Mouse (Mus musculus): ENCODE results near the gene Kng1. TPM values are rescaled to one million over a fixed set of nuclear protein-coding genes. Genes with fewer than 3 reads are reported as not detected.
"Not testable (repeated sequence)": the region's sequence is repeated elsewhere in the genome, so short reads cannot be mapped to it uniquely, and the experiment has no call there.

Kng1 gene
- total and polyA plus RNA-seq, 2 experiments from 2014 or later, result not detected

DNA sequence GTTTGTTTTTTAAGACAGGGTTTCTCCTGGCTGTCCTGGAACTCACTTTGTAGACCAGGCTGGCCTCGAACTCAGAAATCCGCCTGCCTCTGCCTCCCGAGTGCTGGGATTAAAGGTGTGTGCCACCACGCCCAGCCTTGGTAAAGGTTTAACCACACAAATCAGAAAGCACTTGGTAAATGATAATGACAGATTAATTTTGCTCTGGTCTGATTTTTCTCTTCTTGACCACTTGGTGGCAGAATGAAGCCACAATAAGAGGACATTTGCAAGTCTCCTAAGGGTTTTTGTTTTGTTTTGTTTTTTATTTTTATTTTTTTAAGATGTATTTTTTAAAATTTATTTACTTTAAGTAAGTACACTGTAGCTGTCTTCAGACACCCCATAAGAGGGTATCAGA lies 30.0 kb downstream of the Kng1 start:
- ATAC-seq; H3K4me3 ChIP-seq (ENCODE audit: low read depth, low read length); H3K9me3 ChIP-seq (ENCODE audit: low read length); H3K27ac ChIP-seq (ENCODE audit: low read depth, low read length); H3K4me1 ChIP-seq (ENCODE audit: insufficient read depth); DNase-seq; H3K9ac ChIP-seq; H3K27me3 ChIP-seq (ENCODE audit: insufficient read depth, low read length); H3K4me2 ChIP-seq (ENCODE audit: low read depth); H3K36me3 ChIP-seq (ENCODE audit: insufficient read depth): not testable (repeated sequence)
- WGBS, result 45% methylated on average over 4 of the region's 4 CpGs
- TF ChIP-seq CTCF (IDR thresholded peaks at IDR 0.05; ENCODE audit: low read depth), result peak; percentile 61

GRCm38 (mm10) chr16:23088491-23088890 lies 30.8 kb downstream of the Kng1 start:
- not testable (repeated sequence) for H3K9me3 ChIP-seq (ENCODE audit: low read length); H3K27me3 ChIP-seq (ENCODE audit: insufficient read depth, low read length); H3K27ac ChIP-seq (ENCODE audit: low read depth, low read length); H3K4me3 ChIP-seq (ENCODE audit: low read depth, low read length); H3K9ac ChIP-seq; ATAC-seq; DNase-seq; H3K36me3 ChIP-seq (ENCODE audit: insufficient read depth); H3K4me2 ChIP-seq (ENCODE audit: low read depth); H3K4me1 ChIP-seq (ENCODE audit: insufficient read depth)
- WGBS, result 91% methylated on average over 1 of the region's 1 CpGs
- TF ChIP-seq CTCF (IDR thresholded peaks at IDR 0.05; ENCODE audit: low read depth), result 0 out of 2 replicates have a peak, but pooled peaks have one; percentile 2

DNA sequence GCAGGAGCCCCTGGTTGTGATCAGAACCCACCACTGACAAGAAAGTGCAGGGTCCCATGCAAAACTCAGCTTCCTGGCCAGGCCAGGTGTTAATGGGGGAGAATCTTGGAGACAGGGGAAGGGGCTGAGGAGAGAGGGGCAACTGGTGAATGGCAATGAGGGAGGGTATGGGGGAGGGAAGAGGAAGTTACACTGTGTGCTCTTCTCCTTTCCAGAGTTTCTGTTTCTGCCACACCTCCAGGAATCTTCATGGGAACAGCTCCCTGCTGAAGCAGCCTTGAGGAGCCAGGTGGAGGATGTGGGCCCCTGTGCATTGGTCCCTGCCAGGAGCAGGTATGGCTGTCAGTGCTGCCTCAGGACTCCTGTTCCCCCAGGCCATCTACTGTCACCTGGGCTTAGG lies 33.7 kb downstream of the Kng1 start:
- ATAC-seq; H3K9me3 ChIP-seq (ENCODE audit: low read length); H3K4me3 ChIP-seq (ENCODE audit: low read depth, low read length); H3K9ac ChIP-seq; H3K27me3 ChIP-seq (ENCODE audit: insufficient read depth, low read length); DNase-seq; H3K4me1 ChIP-seq (ENCODE audit: insufficient read depth); H3K27ac ChIP-seq (ENCODE audit: low read depth, low read length); H3K4me2 ChIP-seq (ENCODE audit: low read depth); H3K36me3 ChIP-seq (ENCODE audit: insufficient read depth): not testable (repeated sequence)

DNA sequence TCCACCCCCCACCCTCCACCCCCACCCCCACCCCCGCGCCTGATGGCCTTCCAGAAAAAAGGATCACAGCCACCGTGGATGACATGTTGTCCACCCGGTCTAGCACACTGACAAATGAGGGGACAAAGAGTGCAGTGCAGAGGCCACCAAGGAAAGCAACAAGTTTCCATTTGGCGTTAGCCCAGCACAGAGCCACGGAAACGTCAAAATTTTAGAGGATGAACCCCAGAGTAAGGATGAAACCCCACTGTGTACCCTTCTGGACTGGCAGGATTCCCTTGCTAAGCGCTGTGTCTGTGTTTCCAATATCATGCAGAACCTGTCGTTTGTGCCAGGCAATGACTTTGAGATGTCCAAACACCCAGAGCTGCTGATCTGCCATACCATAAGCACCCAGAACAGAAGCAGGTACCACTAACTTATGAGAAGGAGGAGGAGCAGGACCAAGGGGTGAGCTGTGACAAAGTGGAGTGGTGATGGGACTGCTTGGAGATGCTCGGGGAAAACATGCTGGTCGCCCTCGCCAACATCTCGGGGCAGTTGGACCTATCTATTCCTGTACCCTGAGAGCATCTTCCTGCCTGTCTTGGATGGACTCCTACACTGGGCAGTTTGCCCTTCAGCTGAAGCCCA lies 35.8 kb downstream of the Kng1 start:
- no peak for TF ChIP-seq CTCF (IDR thresholded peaks at IDR 0.05; ENCODE audit: low read depth)

GRCm38 (mm10) chr16:23094136-23094535 lies 36.5 kb downstream of the Kng1 start:
- H3K4me2 ChIP-seq (ENCODE audit: low read depth), result no peak overlapping the region
- DNase-seq (no peak), ATAC-seq (no peak)
- no peak overlapping the region for H3K9ac ChIP-seq
- H3K4me1 ChIP-seq (ENCODE audit: insufficient read depth), result 0 out of 2 replicates have a peak, but pooled peaks cover 2% of the 10 kb centered on the region
- H3K9me3 ChIP-seq (ENCODE audit: low read length), result no peaks in the 10 kb centered on the region
- TF ChIP-seq CTCF (IDR thresholded peaks at IDR 0.05; ENCODE audit: low read depth), result no peak
- H3K27me3 ChIP-seq (ENCODE audit: insufficient read depth, low read length), result no peaks in the 10 kb centered on the region
- 90% methylated on average over 6 of the region's 6 CpGs for WGBS
- no peaks in the 10 kb centered on the region for H3K36me3 ChIP-seq (ENCODE audit: insufficient read depth)
- H3K27ac ChIP-seq (ENCODE audit: low read depth, low read length), result no peak overlapping the region
- no peak overlapping the region for H3K4me3 ChIP-seq (ENCODE audit: low read depth, low read length)

More for the DNA sequence above, 35.8 kb downstream of the Kng1 start:
- DNase-seq, result no peak
- H3K36me3 ChIP-seq (ENCODE audit: insufficient read depth), result no peaks in the 10 kb centered on the region
- ATAC-seq, result no peak
- H3K4me1 ChIP-seq (ENCODE audit: insufficient read depth), result 0 out of 2 replicates have a peak, but pooled peaks cover 2% of the 10 kb centered on the region
- 81% methylated on average over 13 of the region's 13 CpGs for WGBS
- H3K4me3 ChIP-seq (ENCODE audit: low read depth, low read length), result no peak overlapping the region
- no peaks in the 10 kb centered on the region for H3K9me3 ChIP-seq (ENCODE audit: low read length)
- no peak overlapping the region for H3K27ac ChIP-seq (ENCODE audit: low read depth, low read length)
- no peak overlapping the region for H3K4me2 ChIP-seq (ENCODE audit: low read depth)
- no peaks in the 10 kb centered on the region for H3K27me3 ChIP-seq (ENCODE audit: insufficient read depth, low read length)
- no peak overlapping the region for H3K9ac ChIP-seq

DNA sequence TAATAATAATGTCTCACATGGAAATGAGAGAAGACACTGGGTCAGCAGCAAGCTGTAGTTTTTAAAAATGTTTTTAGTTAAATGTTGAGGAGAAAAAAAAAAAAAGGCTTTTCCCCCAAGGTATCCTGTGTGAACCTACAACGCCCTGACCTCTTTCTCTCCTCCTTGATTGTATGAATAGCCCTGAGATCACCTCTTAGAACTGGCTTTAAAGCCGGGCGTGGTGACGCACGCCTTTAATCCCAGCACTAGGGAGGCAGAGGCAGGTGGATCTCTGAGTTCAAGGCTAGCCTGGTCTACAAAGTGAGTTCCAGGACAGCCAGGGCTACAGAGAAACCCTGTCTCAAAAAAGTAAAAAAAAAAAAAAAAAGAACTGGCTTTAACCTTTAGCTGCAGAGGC lies 37.9 kb downstream of the Kng1 start:
- not testable (repeated sequence) for H3K27ac ChIP-seq (ENCODE audit: low read depth, low read length); DNase-seq; H3K4me2 ChIP-seq (ENCODE audit: low read depth); H3K27me3 ChIP-seq (ENCODE audit: insufficient read depth, low read length); ATAC-seq; H3K4me1 ChIP-seq (ENCODE audit: insufficient read depth); H3K36me3 ChIP-seq (ENCODE audit: insufficient read depth); H3K9me3 ChIP-seq (ENCODE audit: low read length); H3K9ac ChIP-seq; H3K4me3 ChIP-seq (ENCODE audit: low read depth, low read length)
- WGBS, result 94% methylated on average over 5 of the region's 5 CpGs

DNA sequence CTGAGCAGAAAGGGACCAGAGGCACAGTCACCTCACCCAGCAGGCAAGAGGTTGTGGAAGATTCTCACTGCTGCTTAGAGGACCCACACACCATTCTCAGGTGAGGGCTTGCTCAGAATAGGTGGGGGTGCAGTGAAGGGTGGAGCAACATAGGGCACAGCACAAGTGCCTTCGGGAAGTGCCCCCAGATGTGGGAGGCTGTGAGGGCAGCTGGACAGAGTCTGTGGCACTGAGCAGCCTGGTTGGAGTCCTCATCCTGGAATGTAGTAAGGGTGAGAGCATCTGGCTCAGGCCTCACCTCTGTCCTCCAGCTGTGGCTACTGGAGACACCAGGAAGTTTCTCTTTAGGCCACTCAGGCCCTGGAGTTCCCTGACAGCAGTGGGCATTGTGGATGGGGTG lies 39.2 kb downstream of the Kng1 start:
- not testable (repeated sequence) for H3K27ac ChIP-seq (ENCODE audit: low read depth, low read length); ATAC-seq
- WGBS, result 88% methylated on average over 1 of the region's 1 CpGs

GRCm38 (mm10) chr16:23097290-23098104 lies 39.8 kb downstream of the Kng1 start:
- H3K9me3 ChIP-seq (ENCODE audit: low read length), result not testable (repeated sequence)
- 68% methylated on average over 8 of the region's 8 CpGs for WGBS
- peak; percentile 74 for DNase-seq

More for the DNA sequence above, 39.2 kb downstream of the Kng1 start:
- not testable (repeated sequence) for H3K9me3 ChIP-seq (ENCODE audit: low read length); H3K27me3 ChIP-seq (ENCODE audit: insufficient read depth, low read length); H3K9ac ChIP-seq; DNase-seq; H3K4me1 ChIP-seq (ENCODE audit: insufficient read depth); H3K36me3 ChIP-seq (ENCODE audit: insufficient read depth); H3K4me2 ChIP-seq (ENCODE audit: low read depth); H3K4me3 ChIP-seq (ENCODE audit: low read depth, low read length)

DNA sequence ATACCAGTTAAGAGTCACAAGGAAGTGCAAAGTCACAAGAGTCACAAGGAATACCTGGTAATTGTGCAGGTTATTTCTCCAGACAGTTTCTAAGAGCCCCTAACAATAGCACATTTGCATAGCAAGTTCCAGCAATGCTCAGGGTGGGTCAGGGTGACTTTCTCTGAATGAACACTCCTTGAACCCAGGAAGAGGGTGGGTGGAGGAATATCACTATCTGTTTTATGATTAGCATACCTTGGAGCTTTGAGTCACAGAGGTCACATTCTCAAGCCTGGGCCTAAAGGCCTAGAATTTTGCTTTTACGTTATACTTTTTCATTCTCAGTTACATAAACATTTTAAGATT lies 40.4 kb downstream of the Kng1 start:
- H3K36me3 ChIP-seq (ENCODE audit: insufficient read depth); H3K4me2 ChIP-seq (ENCODE audit: low read depth); H3K4me1 ChIP-seq (ENCODE audit: insufficient read depth); H3K27me3 ChIP-seq (ENCODE audit: insufficient read depth, low read length); ATAC-seq; H3K4me3 ChIP-seq (ENCODE audit: low read depth, low read length); H3K9me3 ChIP-seq (ENCODE audit: low read length); DNase-seq; H3K9ac ChIP-seq; H3K27ac ChIP-seq (ENCODE audit: low read depth, low read length): not testable (repeated sequence)
- 97% methylated on average over 1 of the region's 1 CpGs for WGBS

More at GRCm38 (mm10) chr16:23097290-23098104, 39.8 kb downstream of the Kng1 start:
- H3K27ac ChIP-seq (ENCODE audit: low read depth, low read length); H3K36me3 ChIP-seq (ENCODE audit: insufficient read depth); H3K27me3 ChIP-seq (ENCODE audit: insufficient read depth, low read length); H3K4me1 ChIP-seq (ENCODE audit: insufficient read depth); H3K4me2 ChIP-seq (ENCODE audit: low read depth); H3K9ac ChIP-seq; H3K4me3 ChIP-seq (ENCODE audit: low read depth, low read length): not testable (repeated sequence)
- ATAC-seq, result peak; percentile 92

Measured in forebrain, postnatal 0 days (tissue).